Mouse (Mus musculus) monocyte, adult 5-6 weeks (primary cell): ENCODE measurements around the gene Slc31a1. TPM values are rescaled to one million over a fixed set of nuclear protein-coding genes. Genes with fewer than 3 reads are reported as not detected.

Experiments used
- ATAC-seq: fragments of 153-309, 156-312 bp; replicated peaks from 2 replicates; pipeline ENCODE4 v1.8.0; 2017; ENCODE audit warnings: mild to moderate bottlenecking; ENCODE audit not compliant: low TSS enrichment, insufficient number of reproducible peaks, severe bottlenecking, poor library complexity, low FRiP score
- total RNA-seq: library from RNA; stranded (forward); fragments of 200-1000, 200-491, 200-594 nt; gene quantifications from 3 replicates; pipeline ENCODE4 v1.2.3, GENCODE M21; 2017

The Slc31a1 gene
- total RNA-seq, 1 experiment from 2014 or later, result 13.8 TPM

DNA sequence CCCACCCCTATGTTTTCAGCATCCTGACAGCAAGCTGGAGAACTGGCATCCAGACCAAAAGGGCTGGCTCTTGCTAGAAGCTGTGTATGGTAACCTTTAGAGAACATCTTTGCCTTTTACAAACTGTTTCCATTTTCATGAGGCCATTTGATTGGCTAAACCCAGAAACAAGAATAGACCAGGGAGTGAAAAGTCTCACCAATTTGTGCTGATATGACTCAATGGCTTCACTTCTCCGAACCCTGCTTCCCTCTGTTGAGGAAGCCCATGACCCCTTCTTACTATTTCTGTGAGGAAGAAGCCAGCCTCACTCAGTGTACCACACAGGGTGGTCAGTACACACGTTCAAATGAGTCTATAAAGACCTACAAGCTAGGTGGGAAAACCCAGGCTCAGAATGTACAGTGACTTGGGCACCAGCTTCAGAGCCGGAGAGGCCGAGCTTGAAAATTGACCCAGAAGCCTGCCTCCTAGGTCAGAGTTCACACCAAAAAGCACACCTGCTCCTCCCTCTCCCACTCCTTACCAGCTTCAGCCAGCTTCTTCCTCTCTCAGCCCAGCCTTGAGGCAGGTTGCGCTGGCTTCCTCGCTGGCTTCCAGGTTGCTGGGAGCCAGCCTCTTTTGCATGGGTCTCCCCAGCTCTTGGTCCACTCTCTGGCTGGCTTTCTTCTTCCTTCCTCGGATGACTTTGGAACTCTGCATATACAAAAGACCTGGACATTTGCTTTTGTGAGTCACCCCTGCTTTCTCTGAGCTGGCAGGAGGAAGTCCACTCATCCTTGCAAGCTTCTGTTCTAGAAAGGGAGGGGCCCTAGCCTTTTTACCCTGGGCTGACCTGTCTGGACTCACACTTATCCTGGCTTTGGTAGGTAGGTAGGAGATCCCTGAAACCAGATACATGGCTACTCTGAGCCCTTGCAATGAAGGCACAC is 73.7 kb downstream of the Slc31a1 start:
- no peak for ATAC-seq

DNA sequence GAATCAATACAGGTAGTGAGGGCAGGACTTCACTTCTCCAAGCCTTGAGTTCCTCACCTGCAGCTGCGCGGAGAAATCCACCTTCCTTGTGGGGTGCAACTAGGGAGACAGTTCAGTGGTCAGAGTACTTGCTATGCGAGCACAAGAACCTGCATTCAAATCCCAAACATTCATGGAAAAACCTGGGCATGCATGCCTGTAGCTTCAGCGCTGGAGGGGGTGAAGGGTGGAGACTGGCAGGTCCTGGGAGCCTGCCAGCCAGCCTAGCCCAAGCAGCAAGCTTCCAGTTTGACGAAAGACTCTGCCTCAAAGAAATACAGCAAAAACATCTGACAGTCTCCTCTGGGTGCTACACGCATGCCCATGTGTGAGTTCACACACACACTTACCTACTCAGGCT is 74.6 kb downstream of the Slc31a1 start, which contains the start of gene Rnf183:
Gene Rnf183 (minus strand): TSS at position 172 of the 400 bp plus-strand sequence.
- no peak for ATAC-seq

DNA sequence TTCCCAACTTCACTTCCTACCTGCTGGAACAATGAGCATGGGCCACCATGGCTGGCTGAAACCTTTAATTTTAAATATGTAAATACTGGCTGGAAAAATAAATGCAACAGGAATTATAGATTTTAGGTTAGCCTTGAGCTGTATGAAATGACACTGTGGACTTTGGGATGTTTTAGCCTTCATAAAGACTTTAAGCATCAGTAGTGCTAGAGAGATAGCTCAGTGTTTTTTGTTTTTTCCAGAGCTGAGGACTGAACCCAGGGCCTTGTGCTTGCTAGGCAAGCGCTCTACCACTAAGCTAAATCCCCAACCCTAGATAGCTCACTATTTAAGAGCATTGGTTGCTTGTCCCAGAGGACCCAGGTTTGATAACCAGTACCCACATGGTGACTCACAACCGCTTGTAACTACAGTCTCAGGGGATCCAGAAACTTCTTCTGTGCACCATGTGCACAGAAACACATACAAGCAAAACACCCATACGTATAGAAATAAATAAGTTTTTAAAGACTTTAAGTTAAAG is 76.8 kb downstream of the Slc31a1 start:
- no peak for ATAC-seq

DNA sequence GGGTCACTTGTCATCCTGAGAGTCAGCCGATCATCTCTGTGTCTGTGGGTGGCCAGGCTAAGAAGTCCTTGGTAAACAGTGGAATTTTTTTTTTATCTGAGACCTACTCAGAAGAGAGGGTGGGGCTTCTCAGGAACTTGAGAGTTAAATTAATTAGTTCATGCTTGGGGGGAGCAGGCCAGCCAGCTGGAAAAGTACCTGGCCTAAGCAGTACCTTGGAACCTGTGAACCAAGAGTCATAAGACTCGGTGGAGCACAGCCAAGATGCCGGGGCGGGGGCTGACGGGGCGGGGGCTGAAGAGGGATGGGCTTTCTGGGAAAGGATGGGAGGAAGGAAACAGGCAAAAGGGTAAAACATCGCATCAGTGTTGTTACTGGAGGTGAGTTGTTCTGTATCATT is 77.3 kb downstream of the Slc31a1 start:
- no peak for ATAC-seq

DNA sequence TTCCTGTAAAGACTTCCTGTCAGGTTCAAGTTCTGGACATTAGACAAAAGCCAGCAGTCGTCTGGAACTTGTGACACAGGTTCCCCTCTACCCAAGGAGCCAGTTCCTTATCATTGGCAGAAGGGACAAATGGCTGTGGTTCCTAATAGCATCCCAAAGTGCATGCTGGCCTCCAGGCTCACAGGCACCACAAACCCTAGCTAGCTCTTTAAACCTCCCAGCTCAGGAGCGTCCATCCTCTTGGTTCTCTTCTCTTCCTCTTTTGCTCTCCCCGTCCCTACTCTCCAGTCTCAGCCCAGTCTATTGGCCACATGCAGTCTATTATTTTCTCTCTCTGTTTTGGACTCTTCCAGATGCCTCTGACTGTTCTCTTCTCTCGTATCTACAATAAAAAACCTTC is 79.3 kb downstream of the Slc31a1 start:
- ATAC-seq, result no peak

DNA sequence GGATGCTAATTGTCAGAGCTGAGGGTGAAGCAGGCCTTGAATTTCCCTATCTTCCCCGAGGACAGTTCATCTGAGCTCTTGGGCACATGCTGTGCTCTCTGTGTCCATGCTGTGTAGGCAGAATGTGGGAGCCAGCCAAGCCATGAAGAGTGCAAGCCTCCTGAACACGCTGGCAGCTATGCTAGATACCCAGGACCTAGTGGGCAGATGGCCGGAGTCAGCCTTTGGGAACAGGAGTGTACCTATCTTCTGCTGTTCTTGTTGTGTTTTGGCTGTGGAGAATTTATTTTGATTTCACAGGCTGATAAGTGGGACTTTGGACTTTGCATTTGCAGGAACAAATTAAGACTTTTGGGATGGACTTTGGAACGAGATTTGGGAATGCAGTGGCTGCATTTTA is 80.0 kb downstream of the Slc31a1 start:
- no peak for ATAC-seq

DNA sequence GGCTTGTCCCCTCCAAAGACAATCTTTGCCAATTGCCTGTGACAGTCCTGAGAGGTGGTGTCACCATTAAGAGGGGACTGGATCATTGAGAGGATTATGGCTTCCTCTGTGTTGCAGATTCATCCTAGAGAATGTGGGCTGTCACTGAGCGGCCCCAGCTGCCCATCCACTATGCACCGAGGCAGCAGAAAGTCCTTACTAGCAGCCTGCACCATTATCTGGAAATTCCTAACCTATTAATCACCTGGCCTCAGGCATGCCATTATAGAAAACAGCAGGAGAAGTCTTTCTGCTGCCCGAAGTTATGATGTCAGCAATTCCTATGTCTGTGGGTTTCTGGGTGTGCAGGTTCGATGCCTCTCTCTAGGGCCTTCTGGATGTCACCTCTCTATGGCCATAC is 80.5 kb downstream of the Slc31a1 start:
- ATAC-seq, result no peak

Other genes with a start within 250 kb of the Slc31a1 start
- gene Mup21, start 209.9 kb upstream of the Slc31a1 start, total RNA-seq, result not detected in 3 replicates
- gene Zfp37, start 129.7 kb upstream of the Slc31a1 start, total RNA-seq, result not detected in 3 replicates
- gene Slc31a2, start 98.2 kb upstream of the Slc31a1 start, total RNA-seq, result 20.9 to 21.7 TPM (median 21.4 TPM) in 3 replicates
- 94.1 to 128 TPM (median 123 TPM) in 3 replicates for gene Fkbp15, start 179 bp upstream of the Slc31a1 start, total RNA-seq
- gene Cdc26, start 47.9 kb downstream of the Slc31a1 start, total RNA-seq, result 40.8 to 57.0 TPM (median 49.4 TPM) in 3 replicates
- 10.7 to 14.9 TPM (median 11.4 TPM) in 3 replicates for gene Prpf4, start 48.1 kb downstream of the Slc31a1 start, total RNA-seq
- gene Rnf183, start 74.5 kb downstream of the Slc31a1 start, total RNA-seq, result not detected in 3 replicates
- gene Wdr31, start 110.2 kb downstream of the Slc31a1 start, total RNA-seq, result not detected in 3 replicates
- 3.1 to 11.8 TPM (median 8.4 TPM) in 3 replicates for gene Bspry, start 119.3 kb downstream of the Slc31a1 start, total RNA-seq
- gene Hdhd3, start 142.7 kb downstream of the Slc31a1 start, total RNA-seq, result 0.57 to 2.3 TPM (median 0.97 TPM) in 3 replicates
- gene Alad, start 159.2 kb downstream of the Slc31a1 start, total RNA-seq, result 5.4 to 10.0 TPM (median 5.6 TPM) in 3 replicates
- gene Pole3, start 164.3 kb downstream of the Slc31a1 start, total RNA-seq, result 17.8 to 18.8 TPM (median 18.0 TPM) in 3 replicates
- 0.19 TPM in 1 of 3 replicates, not detected in the others for gene 4933430I17Rik, start 164.6 kb downstream of the Slc31a1 start, total RNA-seq
- 74.1 to 183 TPM (median 86.7 TPM) in 3 replicates for gene Rgs3, start 199.1 kb downstream of the Slc31a1 start, total RNA-seq